In genomic region chr8:107030650-107031576, GRCm38 (mm10) we compare ENCODE assay signal across 8 mouse cellular contexts. TPM values are rescaled to one million over a fixed set of nuclear protein-coding genes. Genes with fewer than 3 reads are reported as not detected.
A peak's percentile ranks its signal among the peaks of the same experiment; 100 is the strongest.
DNase-seq lines count a peak whose midpoint lies in the region; ATAC-seq and TF ChIP-seq lines count a peak whose summit lies in the region.

Gene Vps4a (plus strand): TSS chr8:107031222.

- peak; percentile 92 for DNase-seq in CH12.LX (ENCODE audit: extremely low read depth)
- peak; percentile 82 for DNase-seq in c-Kit-positive CD71-positive TER-119-negative erythroid progenitor cells, embryonic 14.5 days (ENCODE audit: low read depth)
- DNase-seq in heart, postnatal 0 days (ENCODE audit: low spot score), result peak; percentile 94
- DNase-seq in kidney, postnatal 4 days, result peak; percentile 98 to 99

- peak within 1 kb of the TSS; percentile 80 for H3K4me2 ChIP-seq in CH12.LX (ENCODE audit: insufficient read depth, low read depth, poor library complexity, severe bottlenecking)
- H3K4me2 ChIP-seq in forebrain, embryonic 12.5 days, result peak within 1 kb of the TSS; percentile 85
- peak within 1 kb of the TSS; percentile 74 for H3K4me2 ChIP-seq in heart, postnatal 0 days (ENCODE audit: low read depth, low read length)
- peak within 1 kb of the TSS; percentile 70 for H3K4me2 ChIP-seq in liver, embryonic 16.5 days (ENCODE audit: low read depth, low read length)
- H3K4me2 ChIP-seq in neural tube, embryonic 13.5 days, result peak within 1 kb of the TSS; percentile 76

- peaks cover 0 to 7% of the 10 kb centered on the region in 2 experiments for H3K36me3 ChIP-seq in CH12.LX (replicated peaks in 1 of 2; ENCODE audit: control insufficient read depth in 1 of 2, insufficient read depth in 1 of 2, low read length in 1 of 2)
- H3K36me3 ChIP-seq in forebrain, embryonic 12.5 days (replicated peaks), result no peaks in the 10 kb centered on the region
- 0 out of 2 replicates have a peak, but pooled peaks cover 4% of the 10 kb centered on the region for H3K36me3 ChIP-seq in heart, postnatal 0 days (replicated peaks; ENCODE audit: control insufficient read depth, insufficient read depth, low read length)
- no peaks in the 10 kb centered on the region for H3K36me3 ChIP-seq in liver, embryonic 16.5 days (ENCODE audit: control insufficient read depth, insufficient read depth)
- H3K36me3 ChIP-seq in neural tube, embryonic 13.5 days, result 0 out of 2 replicates have a peak, but pooled peaks cover 8% of the 10 kb centered on the region
- peaks cover 1% of the 10 kb centered on the region for H3K36me3 ChIP-seq in testis, adult 2 months (ENCODE audit: control insufficient read depth, insufficient read depth, low read length)

- H3K27me3 ChIP-seq in CH12.LX (replicated peaks), result peaks cover 2% of the 10 kb centered on the region
- H3K27me3 ChIP-seq in forebrain, embryonic 12.5 days, result no peaks in the 10 kb centered on the region
- H3K27me3 ChIP-seq in heart, postnatal 0 days (ENCODE audit: control insufficient read depth, insufficient read depth, low read length), result no peaks in the 10 kb centered on the region
- H3K27me3 ChIP-seq in liver, embryonic 16.5 days (ENCODE audit: control insufficient read depth, insufficient read depth, low read depth, low read length), result no peaks in the 10 kb centered on the region
- H3K27me3 ChIP-seq in neural tube, embryonic 13.5 days, result no peaks in the 10 kb centered on the region
- H3K27me3 ChIP-seq in testis, adult 2 months (ENCODE audit: control insufficient read depth, insufficient read depth, low read length), result no peaks in the 10 kb centered on the region

- peak in 1 of 2 experiments; percentile 81; a peak in 2 of 4 replicates for TF ChIP-seq CTCF in CH12.LX (conservative IDR thresholded peaks at IDR 0.05 in 1 of 2, IDR thresholded peaks at IDR 0.05 in 1 of 2; ENCODE audit: low read depth in 2 of 2, low read length in 2 of 2)
- peak; percentile 88 for TF ChIP-seq CTCF in heart, postnatal 0 days (IDR thresholded peaks at IDR 0.05; ENCODE audit: low read depth)
- peak; percentile 85 for TF ChIP-seq CTCF in testis, adult 2 months (IDR thresholded peaks at IDR 0.05; ENCODE audit: control insufficient read depth, insufficient read depth, insufficient replicate concordance, low read depth, low read length)

- in situ Hi-C loops in CH12.LX (cut with MboI; ENCODE audit: low pct_ligation_motif_present, low pct_unique_long_range_greater_than_20kb, low sequenced_read_pairs), result no loop called here

- peak; percentile 96 for ATAC-seq in forebrain, embryonic 12.5 days (ENCODE audit: low FRiP score)
- peak; percentile 96 for ATAC-seq in heart, postnatal 0 days (ENCODE audit: insufficient read depth, low read depth)
- peak; percentile 94 for ATAC-seq in liver, embryonic 16.5 days (ENCODE audit: low read depth)
- ATAC-seq in neural tube, embryonic 13.5 days (ENCODE audit: low read depth), result peak; percentile 96

- dilution Hi-C loops in CH12.LX (cut with MboI; ENCODE audit: extremely low pct_ligation_motif_present, extremely low pct_unique_long_range_greater_than_20kb, low sequenced_read_pairs), result no loop called here

- H3K79me2 ChIP-seq in CH12.LX (replicated peaks; ENCODE audit: control insufficient read depth, extremely low read depth, insufficient read depth, poor library complexity, severe bottlenecking), result peaks cover 16% of the 10 kb centered on the region; the same call in 1 of the 2 replicates

- no peak; the same call in 1 of the 2 replicates for TF ChIP-seq RAD21 in CH12.LX (IDR thresholded peaks at IDR 0.05; ENCODE audit: low read depth, low read length)

- peak within 1 kb of the TSS; percentile 86 for H3K9ac ChIP-seq in CH12.LX (ENCODE audit: insufficient read depth, low read depth)
- H3K9ac ChIP-seq in forebrain, embryonic 12.5 days, result peak within 1 kb of the TSS; percentile 95
- peak within 1 kb of the TSS; percentile 90 for H3K9ac ChIP-seq in heart, postnatal 0 days (replicated peaks; ENCODE audit: low read depth, low read length)
- peak within 1 kb of the TSS; percentile 96 for H3K9ac ChIP-seq in liver, embryonic 16.5 days (ENCODE audit: low read depth, low read length)
- H3K9ac ChIP-seq in neural tube, embryonic 13.5 days, result peak within 1 kb of the TSS; percentile 95

- H3K9me3 ChIP-seq in CH12.LX (replicated peaks; ENCODE audit: low read length), result no peaks in the 10 kb centered on the region
- H3K9me3 ChIP-seq in forebrain, embryonic 12.5 days, result no peaks in the 10 kb centered on the region
- no peaks in the 10 kb centered on the region for H3K9me3 ChIP-seq in heart, postnatal 0 days (replicated peaks; ENCODE audit: control insufficient read depth, low read length)
- H3K9me3 ChIP-seq in liver, embryonic 16.5 days (replicated peaks; ENCODE audit: control insufficient read depth, low read length), result no peaks in the 10 kb centered on the region
- H3K9me3 ChIP-seq in neural tube, embryonic 13.5 days, result no peaks in the 10 kb centered on the region

- WGBS in forebrain, embryonic 12.5 days, result 6% methylated on average over 51 of the region's 66 CpGs
- WGBS in heart, postnatal 0 days, result 7% methylated on average over 44 of the region's 66 CpGs
- 5% methylated on average over 62 of the region's 66 CpGs for WGBS in liver, embryonic 16.5 days (ENCODE audit: insufficient replicate concordance)
- WGBS in neural tube, embryonic 13.5 days, result 5% methylated on average over 62 of the region's 66 CpGs

- no peak for TF ChIP-seq EP300 in CH12.LX (IDR thresholded peaks at IDR 0.05; ENCODE audit: low read length)
- no peak for TF ChIP-seq EP300 in heart, postnatal 0 days (IDR thresholded peaks at IDR 0.05; ENCODE audit: low read depth)

- TF ChIP-seq POLR2A in CH12.LX (IDR thresholded peaks at IDR 0.05; ENCODE audit: low read depth, low read length), result peak; percentile 82
- TF ChIP-seq POLR2A in testis, adult 2 months (IDR thresholded peaks at IDR 0.05; ENCODE audit: control insufficient read depth, low read depth, low read length), result peak; percentile 94

- H3K4me1 ChIP-seq in CH12.LX (ENCODE audit: control insufficient read depth in 1 of 2, insufficient read depth in 2 of 2), result peaks cover 13 to 34% of the 10 kb centered on the region in 2 experiments
- H3K4me1 ChIP-seq in forebrain, embryonic 12.5 days, result peaks cover 18% of the 10 kb centered on the region
- 0 out of 2 replicates have a peak, but pooled peaks cover 10% of the 10 kb centered on the region for H3K4me1 ChIP-seq in heart, postnatal 0 days (ENCODE audit: control insufficient read depth, insufficient read depth)
- peaks cover 14% of the 10 kb centered on the region for H3K4me1 ChIP-seq in liver, embryonic 16.5 days (ENCODE audit: control insufficient read depth, low read depth, low read length)
- H3K4me1 ChIP-seq in neural tube, embryonic 13.5 days (replicated peaks), result peaks cover 18% of the 10 kb centered on the region
- H3K4me1 ChIP-seq in testis, adult 2 months (ENCODE audit: control insufficient read depth, insufficient read depth, low read length), result peaks cover 26% of the 10 kb centered on the region

- 0 out of 2 replicates have a peak within 1 kb of the TSS, but pooled peaks have one; percentile 12 for H3K27ac ChIP-seq in CH12.LX (ENCODE audit: insufficient read depth, low read depth)
- peak within 1 kb of the TSS; percentile 81 for H3K27ac ChIP-seq in forebrain, embryonic 12.5 days
- H3K27ac ChIP-seq in heart, postnatal 0 days (ENCODE audit: low read depth), result peak within 1 kb of the TSS; percentile 79
- peak within 1 kb of the TSS; percentile 90 for H3K27ac ChIP-seq in liver, embryonic 16.5 days (ENCODE audit: low read length)
- peak within 1 kb of the TSS; percentile 89 for H3K27ac ChIP-seq in neural tube, embryonic 13.5 days (replicated peaks)
- H3K27ac ChIP-seq in testis, adult 2 months (ENCODE audit: control insufficient read depth, insufficient read depth, low read depth, low read length), result peak within 1 kb of the TSS; percentile 92

- peak within 1 kb of the TSS; percentile 55 to 94 (median 92) for H3K4me3 ChIP-seq in CH12.LX (replicated peaks in 1 of 3; ENCODE audit: low read depth in 2 of 3, low read length in 2 of 3, poor library complexity in 1 of 3)
- H3K4me3 ChIP-seq in forebrain, embryonic 12.5 days (replicated peaks), result peak within 1 kb of the TSS; percentile 97
- peak within 1 kb of the TSS; percentile 85 for H3K4me3 ChIP-seq in heart, postnatal 0 days (ENCODE audit: low read depth, low read length)
- H3K4me3 ChIP-seq in liver, embryonic 16.5 days (ENCODE audit: low read depth, low read length), result peak within 1 kb of the TSS; percentile 85
- H3K4me3 ChIP-seq in neural tube, embryonic 13.5 days, result peak within 1 kb of the TSS; percentile 69
- peak within 1 kb of the TSS; percentile 97 for H3K4me3 ChIP-seq in testis, adult 2 months (ENCODE audit: control insufficient read depth, low read depth, low read length)

TF ChIP-seq in CH12.LX, 34 proteins besides CTCF, POLR2A, EP300 and RAD21 (continues in another document):
- TF ChIP-seq CHD1 (IDR thresholded peaks at IDR 0.05; ENCODE audit: low read depth, low read length) (no peak), POLR2AphosphoS2 (IDR thresholded peaks at IDR 0.05; ENCODE audit: low read depth, low read length) (no peak), TCF12 (IDR thresholded peaks at IDR 0.05; ENCODE audit: low read depth, low read length) (peak; percentile 79), JUN (IDR thresholded peaks at IDR 0.05; ENCODE audit: insufficient read depth, low read depth, low read length) (no peak), GABPA (IDR thresholded peaks at IDR 0.05; ENCODE audit: insufficient replicate concordance, low read depth, low read length) (peak; percentile 7; the same call in 1 of the 2 replicates), JUND (conservative IDR thresholded peaks at IDR 0.05; ENCODE audit: low read depth, low read length) (no peak), MXI1 (IDR thresholded peaks at IDR 0.05; ENCODE audit: low read depth, low read length) (peak; percentile 66; the same call in 1 of the 2 replicates), MAX (IDR thresholded peaks at IDR 0.05; ENCODE audit: low read length) (no peak; the same call in 1 of the 2 replicates), ZKSCAN1 (IDR thresholded peaks at IDR 0.05; ENCODE audit: borderline replicate concordance, low read depth, low read length) (no peak), HCFC1 (IDR thresholded peaks at IDR 0.05; ENCODE audit: low read depth, low read length) (peak; percentile 79), SIN3A (IDR thresholded peaks at IDR 0.05; ENCODE audit: low read length) (0 out of 2 replicates have a peak, but pooled peaks have one; percentile 58)

RNA-seq across cellular contexts. Expression of gene Vps4a, which starts in this region (rescaled TPM):
- total RNA-seq in CH12.LX (2012; rRNA removed) (26.9 and 28.6 TPM in 2 replicates), CH12.LX (2014; rRNA removed) (30.8 and 31.4 TPM in 2 replicates)
- polyA plus RNA-seq in CH12.LX (2012; ENCODE audit: insufficient read length, low read depth), result 26.3 and 27.1 TPM in 2 replicates
- 96.7 and 96.9 TPM in 2 replicates for polyA plus RNA-seq in forebrain, embryonic 12.5 days (2016; fragmentation: Nextera tagmentation; extraction: Ambion mirVana)
- 33.9 and 45.5 TPM in 2 replicates for total RNA-seq in heart, postnatal 0 days (2014; rRNA removed; ENCODE audit: low replicate concordance)
- polyA plus RNA-seq in heart, postnatal 0 days (2015; fragmentation: Nextera tagmentation; extraction: Ambion mirVana), result 56.7 and 57.1 TPM in 2 replicates
- 20.4 and 20.9 TPM in 2 replicates for polyA plus RNA-seq in liver, embryonic 16.5 days (2015; fragmentation: Nextera tagmentation; extraction: Ambion mirVana)
- 131 and 139 TPM in 2 replicates for polyA plus RNA-seq in neural tube, embryonic 13.5 days (2015; fragmentation: Nextera tagmentation; extraction: Ambion mirVana)
- polyA plus RNA-seq in testis, adult 2 months (2012; rRNA removed), result 97.0 and 104 TPM in 2 replicates

Comparison
In these comparisons a context has a peak if more than half of its experiments do, and no peak if none do; other contexts are left out.
1. Peak in every context shown above with its lines: DNase-seq, ATAC-seq, H3K4me3 ChIP-seq and H3K27ac ChIP-seq.
2. H3K27ac ChIP-seq: peak in every context shown above with its lines; median percentile 92 in testis, adult 2 months; 90 in liver, embryonic 16.5 days; 89 in neural tube, embryonic 13.5 days; 81 in forebrain, embryonic 12.5 days; 79 in heart, postnatal 0 days; 12 in CH12.LX.